Mouse (Mus musculus): ENCODE measurements around the gene Synj1.

DNA sequence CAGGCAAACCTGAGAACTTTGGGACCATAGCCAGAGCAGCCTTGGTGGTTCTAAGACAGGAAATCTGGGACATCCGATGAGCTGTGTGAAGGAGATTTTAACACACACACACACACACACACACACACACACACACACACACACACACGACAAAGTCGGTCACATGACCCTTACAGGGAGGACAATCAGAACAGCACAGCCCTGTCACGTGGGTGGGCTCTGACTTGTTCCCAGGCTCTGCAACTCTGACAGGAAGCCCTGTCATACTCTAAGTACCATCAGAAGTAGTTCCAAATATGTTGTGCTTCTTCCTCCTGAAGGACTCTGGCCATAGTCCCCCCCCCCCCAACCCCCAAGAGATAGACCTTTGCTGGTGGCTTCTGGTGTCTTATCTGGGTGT, 109.7 kb downstream of the Synj1 start:
- no peak for TF ChIP-seq POLR2A (IDR thresholded peaks at IDR 0.05; ENCODE audit: insufficient read depth, low read depth, low read length)
- no peak for TF ChIP-seq CTCF (IDR thresholded peaks at IDR 0.05)

All from heart, adult 2 months (tissue).